Mouse (Mus musculus) cerebellum, postnatal 25 days (tissue): ENCODE results near the gene Lyst.

Experiments used
- DNase-seq, 2 experiments: peaks; one replicate each; pipeline ENCODE4 v3.0.0; 2021; ENCODE audit warnings: mixed read lengths in 2 of 2

Gene Lyst

DNA sequence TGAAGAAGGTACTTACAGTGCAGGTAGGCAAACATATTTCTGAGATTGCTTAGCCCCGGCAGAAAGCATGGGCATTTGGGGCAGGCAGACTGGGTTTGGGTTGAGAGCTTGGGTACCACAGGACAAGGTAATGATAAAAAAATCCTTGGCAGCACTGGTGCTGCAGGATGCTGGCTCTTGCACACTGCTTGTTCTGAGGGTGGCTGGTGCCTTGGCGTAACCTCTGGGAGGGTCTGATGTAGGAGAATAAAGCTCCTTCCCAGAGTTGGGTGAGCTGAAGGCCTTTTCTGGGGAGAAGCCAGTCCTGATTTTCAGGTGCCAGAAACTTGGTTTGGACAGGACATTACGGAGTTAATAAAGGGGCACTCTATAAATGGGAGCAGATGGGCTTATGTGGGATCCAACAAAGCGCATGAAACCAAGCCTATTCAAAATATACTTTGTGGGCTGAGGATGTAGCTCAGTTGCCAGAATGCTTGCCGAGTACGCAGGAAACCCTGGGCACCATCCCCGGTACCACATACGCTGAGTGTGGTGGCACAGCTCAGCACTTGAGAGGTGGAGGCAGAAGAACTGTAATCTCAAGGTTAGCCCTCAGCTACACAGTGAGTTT is 15.8 kb upstream of the Lyst start:
- peak; percentile 76 to 79 for DNase-seq

DNA sequence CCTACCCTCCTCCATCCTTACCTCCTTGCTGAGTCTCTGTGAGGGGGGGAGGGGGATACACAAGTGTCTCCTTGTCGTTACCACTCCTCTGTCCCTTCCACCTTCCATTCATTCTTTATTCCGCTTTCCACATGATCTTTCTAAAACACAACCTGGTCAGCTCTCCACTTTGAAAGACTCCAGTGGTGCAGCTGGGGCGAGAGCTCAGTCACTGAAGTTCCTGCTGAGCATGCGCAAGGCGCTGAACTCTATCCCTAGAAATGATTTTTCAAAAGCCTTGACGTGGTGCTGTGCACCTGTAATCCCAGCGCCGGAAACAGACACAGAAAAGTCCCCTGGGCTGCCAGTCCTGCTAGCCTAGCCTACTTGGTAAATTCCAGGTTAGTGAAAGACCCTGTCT is 15.1 kb upstream of the Lyst start:
- DNase-seq = peak; percentile 30 to 45

DNA sequence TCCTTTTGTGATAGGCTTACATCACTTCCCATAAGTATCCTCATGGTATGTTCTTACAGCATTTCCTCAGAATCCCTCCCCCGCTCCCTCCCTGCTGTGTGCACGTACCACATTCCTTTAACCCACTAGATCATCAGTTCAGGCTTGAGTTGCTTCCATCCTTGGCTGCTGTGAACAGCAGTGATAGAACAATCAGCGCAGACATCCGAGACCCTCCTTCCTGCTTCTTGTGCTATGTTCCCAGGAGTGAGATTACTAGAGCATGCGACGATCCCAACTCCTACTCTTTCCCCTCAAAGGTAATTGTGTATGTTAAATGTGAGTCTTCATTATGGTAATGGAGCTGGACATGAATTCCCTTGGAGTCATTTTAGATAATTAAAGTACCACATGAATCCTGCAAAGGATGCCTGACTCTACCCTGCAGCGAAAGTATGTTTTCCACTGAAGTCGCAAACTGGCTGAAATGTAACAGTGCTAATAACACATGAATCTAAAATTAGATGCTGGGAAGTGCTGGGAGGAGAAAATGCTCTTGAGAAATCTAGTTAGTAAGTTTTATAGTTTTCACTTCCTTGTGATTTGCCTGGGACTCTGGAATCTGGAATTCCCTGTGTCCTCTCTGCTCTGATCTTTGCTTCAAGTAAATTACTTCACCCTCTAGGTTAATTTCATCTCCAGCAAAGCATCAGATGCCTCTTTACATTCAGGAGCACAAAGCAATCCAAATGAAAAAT is 13.6 kb upstream of the Lyst start:
- no peak for DNase-seq

DNA sequence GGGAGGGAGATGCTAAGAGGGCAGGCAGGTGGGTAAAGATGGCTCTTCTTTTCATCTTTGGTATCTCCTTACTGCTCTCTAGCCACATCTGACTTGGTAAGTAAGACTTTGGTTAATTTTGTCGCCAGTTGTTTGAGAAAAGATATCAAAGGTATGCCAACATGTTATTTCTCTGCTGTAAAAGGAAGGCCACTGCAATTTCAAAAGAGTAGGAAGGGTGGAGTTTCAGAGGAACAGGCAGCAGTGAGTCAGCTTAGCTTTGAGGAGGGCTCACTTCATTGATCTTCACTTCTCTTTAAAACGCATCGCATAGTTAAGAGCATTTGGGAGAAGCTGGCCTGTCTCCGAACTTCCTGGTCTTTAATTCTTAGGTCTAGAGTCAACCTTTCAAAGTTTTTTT is 8.2 kb upstream of the Lyst start:
- no peak for DNase-seq

DNA sequence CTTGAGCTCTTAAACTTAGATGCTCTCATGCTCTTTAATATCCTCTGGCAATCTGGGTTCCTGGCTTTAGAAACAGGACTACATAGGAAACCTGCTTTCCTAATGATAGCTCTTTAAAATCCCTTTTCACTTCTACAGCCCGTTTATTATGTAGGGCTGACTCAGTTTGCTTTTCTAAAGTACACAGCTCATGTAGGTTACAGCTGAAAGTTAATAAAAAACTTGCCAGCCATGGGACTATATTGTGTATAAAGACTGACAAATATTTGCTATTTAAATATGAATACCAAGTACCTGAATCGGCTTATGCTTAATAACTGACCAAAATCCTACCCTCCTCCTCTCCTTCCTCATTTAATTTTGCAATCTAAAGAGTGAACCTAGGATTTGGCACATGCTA is 6.7 kb upstream of the Lyst start:
- DNase-seq = no peak

DNA sequence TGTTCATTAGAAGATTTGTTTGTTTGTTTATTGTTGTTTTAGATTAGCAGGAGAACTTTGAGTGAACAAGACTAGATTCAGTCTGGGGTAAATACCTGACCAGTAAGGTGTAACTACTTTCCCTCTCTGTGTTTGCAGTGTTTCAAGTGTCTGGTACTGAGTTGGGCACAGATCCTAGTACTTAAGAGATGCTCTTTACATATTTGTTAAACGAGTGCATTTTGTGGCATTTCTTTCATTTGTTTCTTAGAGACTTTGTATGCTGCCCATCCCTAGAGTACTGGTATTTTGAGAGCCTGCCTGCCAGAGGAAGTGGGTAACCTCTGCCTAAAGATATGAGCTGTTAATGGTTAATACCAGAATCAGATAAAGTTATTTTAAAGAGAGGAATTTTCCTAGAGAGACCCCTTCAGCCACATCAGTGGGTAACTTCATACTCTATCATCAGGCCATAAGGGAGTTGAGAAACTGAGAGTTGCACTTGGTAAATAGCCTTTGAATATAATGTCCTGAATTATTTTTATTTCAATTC is 2.5 kb upstream of the Lyst start:
- DNase-seq = no peak

DNA sequence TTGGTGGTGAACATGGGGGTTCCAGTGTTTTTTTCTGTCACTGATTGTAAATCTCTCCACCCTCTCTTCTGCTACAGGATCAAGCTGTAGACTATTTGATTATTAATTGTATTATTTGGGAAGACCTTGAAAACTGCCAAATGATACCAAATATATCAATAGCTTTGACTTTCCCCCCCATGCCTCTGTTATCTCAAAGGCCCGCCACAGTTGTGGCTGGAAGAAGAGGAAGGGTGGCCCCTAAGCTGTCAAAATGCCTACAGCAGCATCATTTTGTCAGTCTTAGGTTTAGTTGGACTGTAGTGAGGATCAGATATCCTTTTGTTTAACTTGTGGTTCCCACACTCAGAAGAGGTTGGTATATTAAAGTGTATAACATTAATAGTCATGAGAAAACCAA is 1.7 kb upstream of the Lyst start:
- no peak for DNase-seq

DNA sequence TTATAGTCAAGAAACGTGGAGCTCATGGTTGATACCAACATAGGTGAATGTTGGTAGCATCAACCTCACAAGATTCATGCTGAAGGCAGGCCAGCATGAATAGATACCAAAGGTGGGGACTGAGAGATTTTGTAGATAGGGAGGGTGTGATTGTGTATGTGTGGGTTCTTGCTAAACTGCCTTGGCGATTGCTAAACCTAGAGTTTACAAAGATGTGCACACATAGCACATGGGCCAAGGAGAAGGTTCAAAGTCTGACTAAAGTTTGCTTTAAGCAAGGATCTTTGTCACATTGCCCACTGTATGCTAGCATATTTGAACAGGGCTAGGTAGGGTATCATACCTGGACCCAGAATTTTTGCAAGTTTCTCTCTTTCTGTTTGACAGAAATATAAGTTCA is 1.2 kb upstream of the Lyst start:
- no peak for DNase-seq

DNA sequence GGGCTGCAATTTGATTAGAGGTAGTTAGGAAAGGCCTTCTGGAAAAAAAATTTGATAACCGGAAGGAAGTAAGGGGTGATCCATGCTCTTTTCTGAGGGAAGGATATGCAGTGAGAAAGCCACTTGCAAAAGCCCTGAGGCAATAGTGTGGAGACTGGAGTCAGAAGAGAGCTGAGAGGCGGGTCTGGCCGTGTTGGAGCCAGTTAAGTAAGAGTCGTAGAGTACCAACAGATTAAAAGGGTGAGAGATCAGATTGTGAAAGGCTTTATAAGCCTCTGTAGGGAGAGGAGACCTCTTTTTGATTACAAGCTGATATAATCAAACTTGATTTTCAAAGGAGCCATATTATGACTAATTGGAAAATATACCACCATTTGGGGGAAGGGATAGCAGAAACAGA is 1.7 kb downstream of the Lyst start:
- DNase-seq = no peak

DNA sequence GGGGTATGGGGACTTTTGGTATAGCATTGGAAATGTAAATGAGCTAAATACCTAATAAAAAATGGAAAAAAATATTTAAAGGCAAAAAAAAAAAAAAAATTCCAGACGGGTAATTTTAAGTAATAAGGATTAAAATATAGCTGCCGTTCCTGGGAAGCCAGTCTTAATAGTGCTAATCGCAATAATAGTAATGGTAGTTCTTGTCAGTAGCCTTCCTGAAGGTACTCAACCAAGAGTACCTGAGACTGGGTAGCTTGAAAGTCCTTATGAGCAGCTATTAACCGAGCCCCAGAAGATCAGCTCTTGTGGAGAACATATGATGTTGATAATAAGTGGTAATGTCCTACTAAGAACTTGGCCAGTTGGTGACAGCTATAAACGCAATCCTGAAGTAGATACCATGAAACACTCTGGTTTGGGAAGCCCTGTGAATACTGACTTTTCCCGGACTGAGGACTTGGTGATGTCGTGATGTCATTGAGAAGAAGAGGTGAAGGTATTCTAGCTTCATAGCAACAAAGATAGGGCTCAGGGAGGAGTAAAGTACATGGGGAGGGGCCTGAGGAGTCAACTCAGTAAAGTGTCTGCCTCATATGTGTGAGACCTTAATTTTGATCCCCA is 6.3 kb downstream of the Lyst start:
- DNase-seq = no peak

DNA sequence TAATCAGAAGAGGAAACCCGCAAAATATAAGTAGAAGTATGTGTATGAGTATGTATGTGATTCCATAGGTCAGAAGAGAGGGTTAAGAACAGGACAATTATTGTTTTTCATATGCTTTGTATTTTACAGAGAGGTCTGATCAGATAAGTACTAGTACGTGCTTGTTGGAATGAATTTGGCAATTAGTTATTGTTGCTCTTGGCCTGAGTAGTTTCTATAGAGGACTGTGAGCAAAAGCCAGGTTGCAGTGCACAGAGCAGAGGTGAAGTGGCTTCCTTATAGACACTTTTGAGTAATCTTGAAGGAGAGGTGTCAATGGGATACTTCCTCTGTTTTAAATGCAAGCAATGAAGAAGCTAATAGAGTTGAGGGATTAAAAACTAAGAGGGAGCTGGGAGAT is 7.7 kb downstream of the Lyst start:
- no peak for DNase-seq

DNA sequence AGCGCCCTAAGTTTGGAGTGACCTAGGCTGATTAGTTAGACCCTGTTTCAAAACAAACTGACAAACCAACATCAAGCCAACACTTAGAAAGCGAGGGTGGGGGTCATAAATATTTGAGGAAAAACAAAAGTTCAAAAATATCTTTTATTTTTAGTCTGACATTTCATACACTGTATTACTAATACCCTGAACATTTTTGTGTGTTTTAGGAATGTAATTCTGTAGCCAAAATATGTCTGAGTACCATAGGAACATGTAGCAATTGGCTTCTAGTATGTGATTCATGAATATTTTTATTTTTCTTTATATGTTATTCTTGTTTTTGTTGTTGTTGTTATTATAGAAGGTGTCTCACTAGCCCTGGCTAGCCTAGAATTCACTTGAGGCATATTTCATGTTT is 11.2 kb downstream of the Lyst start:
- DNase-seq = no peak

DNA sequence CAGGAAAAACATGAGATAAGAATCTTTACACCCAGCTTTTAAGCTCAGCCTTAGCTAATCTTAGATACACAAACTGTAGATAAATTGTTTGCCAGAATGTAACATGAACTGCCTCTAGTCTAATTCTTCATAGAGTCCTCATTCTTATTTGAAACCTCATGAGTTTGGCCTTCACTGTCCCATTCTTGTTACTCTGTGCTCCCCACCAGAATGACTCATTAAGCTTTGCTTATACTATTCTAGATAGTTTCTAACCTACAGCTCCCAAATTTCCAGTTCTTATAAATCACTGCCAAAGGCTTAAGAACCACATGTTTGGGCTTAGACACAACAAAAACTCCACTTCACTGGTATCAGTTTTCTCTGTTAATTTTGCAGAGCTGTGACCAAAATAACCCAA is 16.0 kb downstream of the Lyst start:
- DNase-seq = no peak

DNA sequence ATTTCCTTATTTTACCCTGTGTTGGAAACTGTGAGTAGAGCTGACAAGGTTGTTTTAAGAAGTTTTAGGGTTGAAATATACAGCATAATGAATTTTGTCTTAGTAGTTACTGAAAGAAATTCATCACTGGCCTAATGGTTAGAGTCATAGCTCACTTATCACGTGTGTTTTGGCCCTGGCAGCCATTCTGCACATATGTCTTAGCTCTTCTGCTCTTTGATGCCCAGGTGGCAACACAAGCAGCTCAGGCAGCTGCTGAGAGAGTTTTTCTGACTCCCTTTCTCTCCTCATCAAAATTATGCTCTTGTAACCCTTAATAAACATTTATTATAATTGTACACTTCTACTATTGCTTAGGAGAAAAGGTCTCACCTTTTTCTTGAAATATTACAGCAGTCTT is 18.1 kb downstream of the Lyst start:
- DNase-seq = peak; percentile 46 to 69

DNA sequence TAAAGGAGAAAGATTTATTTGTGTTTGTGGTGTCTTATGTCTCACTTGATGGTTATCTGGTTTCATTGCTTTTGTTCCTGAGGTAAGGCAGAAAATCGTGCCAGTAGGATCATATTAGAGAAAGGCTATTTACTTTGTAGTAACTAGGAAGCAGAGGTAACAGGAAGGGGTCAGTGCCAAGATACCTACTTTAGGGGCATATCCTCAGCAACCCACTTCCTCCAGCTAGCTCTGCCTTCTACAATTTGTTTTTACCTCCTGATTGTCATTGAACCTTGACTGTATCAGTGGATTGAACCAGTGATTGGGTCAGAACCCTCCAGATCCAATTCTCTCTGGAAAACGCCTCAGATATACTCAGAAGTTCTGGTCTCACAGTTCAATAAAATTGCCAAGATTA is 19.5 kb downstream of the Lyst start:
- no peak for DNase-seq

DNA sequence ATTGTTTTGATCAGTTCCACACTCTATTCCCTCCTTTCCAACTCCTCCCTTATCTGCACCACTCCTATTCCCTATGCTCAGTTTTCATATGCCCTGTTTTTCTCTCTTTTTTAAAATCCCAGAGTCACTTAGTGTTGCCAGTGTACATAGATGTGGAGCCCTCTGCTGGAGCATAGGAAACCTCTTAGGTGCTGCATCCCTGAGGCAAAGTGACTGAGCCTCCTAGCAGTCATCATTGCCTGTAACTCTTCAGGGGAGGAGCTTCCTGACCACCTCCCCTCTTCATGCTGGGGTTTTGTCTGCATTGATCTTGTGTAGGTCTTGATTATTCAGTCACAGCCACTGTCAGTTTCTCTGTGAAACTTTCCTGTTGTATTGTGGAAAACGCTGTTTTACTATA is 22.7 kb downstream of the Lyst start:
- peak; percentile 35 to 56 for DNase-seq

DNA sequence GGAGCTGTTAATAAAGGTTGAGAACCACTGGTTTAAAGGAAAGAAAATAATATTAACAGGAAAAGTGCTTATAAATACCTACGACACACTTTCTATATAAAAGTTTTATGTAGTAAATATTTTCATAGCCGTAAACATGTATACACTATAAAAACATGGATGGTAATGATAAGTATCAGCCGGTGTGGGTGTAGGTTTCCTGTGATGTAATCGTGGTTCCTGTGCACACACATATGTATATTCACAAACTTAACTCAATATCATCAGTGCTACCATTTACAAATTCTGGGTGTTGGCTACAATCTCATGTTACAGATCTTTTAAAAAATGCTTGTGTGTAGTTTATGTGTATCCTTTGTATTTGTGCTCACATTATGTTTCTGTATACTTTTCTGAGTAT is 24.0 kb downstream of the Lyst start:
- no peak for DNase-seq

DNA sequence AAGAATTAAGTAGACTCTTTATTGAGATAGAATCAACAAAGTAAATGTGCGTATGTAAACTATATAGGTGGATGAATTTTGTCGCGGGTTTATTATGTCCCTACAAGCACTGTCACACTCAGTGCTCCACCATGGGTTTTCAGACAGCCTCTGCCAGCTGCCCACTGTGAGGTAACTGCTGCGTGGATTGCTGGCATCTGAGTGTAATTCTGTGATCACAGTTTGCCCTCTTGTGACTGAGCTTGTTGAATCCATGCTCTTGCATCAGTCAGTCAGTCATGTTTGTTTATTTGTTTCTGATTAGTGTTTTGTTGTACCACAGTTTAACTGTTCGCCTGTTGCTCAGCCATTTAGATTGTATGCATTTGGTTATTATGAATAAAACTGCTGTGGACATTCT is 31.3 kb downstream of the Lyst start:
- DNase-seq = peak; percentile 71 to 81

DNA sequence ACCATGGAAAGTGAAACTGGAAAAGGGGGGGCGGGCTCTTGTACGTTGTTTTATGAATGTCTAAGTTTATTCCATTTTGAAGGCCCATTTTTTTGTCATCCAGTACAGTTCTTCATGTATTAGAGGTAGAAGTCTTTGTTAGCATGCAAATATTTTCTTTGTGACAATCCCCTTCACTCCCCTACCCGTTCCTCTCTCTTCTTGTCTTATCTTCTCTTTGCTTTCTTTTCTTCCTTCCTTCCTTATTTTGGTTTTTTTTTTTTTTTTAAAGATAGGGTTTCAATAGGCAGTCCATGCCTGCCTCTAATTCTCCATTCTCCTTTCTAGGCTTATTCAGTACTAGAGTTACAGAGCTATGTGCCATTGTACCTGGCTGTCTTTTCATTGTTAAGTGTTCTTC is 32.4 kb downstream of the Lyst start:
- no peak for DNase-seq

DNA sequence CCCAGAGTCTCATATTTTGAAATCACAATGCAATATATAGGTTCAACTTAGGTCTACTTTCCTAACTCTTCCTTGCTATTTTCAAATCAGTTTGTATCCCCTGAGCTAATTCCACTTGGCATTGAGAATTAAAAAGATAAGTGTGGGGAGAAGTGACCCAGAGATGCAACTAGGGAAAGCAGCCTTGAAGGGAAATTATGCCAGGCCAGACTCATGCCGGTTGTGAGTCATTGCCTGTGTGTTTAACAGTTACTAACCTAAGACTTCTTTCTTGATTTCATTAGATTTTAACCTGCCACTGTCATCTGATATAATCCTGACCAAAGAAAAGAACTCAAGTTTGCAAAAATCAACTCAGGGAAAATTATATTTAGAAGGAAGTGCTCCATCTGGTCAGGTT is 43.5 kb downstream of the Lyst start:
- no peak for DNase-seq

DNA sequence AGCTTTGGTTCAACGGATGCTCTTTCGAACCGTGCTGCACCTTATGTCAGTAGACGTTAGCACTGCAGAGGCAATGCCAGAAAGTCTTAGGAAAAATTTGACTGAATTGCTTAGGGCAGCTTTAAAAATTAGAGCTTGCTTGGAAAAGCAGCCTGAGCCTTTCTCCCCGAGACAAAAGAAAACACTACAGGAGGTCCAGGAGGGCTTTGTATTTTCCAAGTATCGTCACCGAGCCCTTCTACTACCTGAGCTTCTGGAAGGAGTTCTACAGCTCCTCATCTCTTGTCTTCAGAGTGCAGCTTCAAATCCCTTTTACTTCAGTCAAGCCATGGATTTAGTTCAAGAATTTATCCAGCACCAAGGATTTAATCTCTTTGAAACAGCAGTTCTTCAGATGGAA is 44.5 kb downstream of the Lyst start:
- no peak for DNase-seq

DNA sequence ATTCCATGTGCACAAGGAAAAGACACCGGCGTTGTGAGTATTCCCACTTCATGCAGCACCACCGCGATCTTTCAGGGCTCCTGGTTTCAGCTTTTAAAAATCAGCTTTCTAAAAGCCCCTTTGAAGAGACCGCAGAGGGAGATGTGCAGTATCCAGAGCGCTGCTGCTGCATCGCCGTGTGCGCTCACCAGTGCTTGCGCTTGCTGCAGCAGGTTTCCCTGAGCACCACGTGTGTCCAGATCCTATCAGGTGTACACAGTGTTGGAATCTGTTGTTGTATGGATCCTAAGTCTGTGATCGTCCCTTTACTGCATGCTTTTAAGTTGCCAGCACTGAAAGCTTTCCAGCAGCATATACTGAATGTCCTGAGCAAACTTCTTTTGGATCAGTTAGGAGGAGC is 45.0 kb downstream of the Lyst start:
- no peak for DNase-seq

DNA sequence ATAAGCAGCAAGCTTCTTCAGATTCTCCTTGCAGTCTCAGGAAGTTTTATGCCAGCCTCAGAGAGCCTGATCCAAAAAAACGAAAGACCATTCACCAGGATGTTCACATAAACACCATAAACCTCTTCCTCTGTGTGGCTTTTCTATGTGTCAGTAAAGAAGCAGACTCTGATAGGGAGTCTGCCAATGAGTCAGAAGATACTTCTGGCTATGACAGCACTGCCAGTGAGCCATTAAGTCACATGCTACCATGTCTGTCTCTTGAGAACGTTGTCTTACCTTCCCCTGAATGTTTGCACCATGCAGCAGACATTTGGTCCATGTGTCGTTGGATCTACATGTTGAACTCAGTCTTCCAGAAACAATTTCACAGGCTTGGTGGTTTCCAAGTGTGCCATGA is 47.4 kb downstream of the Lyst start:
- DNase-seq = no peak

DNA sequence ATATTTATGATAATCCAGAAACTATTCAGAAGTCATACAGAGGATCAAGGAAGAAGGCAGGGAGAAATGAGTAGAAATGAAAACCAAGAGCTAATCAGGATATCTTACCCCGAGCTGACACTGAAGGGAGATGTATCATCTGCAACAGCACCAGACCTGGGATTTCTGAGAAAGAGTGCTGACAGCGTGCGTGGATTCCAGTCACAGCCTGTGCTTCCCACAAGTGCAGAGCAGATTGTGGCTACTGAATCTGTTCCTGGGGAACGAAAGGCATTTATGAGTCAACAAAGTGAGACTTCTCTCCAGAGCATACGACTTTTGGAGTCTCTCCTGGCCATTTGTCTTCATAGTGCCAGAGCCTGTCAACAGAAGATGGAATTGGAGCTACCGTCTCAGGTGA is 47.8 kb downstream of the Lyst start:
- DNase-seq = no peak
